Mouse (Mus musculus): ENCODE results near the gene Ikbke. TPM values are rescaled to one million over a fixed set of nuclear protein-coding genes. Genes with fewer than 3 reads are reported as not detected.

Ikbke gene
- polyA plus RNA-seq, 1 experiment = 1.5 TPM

DNA sequence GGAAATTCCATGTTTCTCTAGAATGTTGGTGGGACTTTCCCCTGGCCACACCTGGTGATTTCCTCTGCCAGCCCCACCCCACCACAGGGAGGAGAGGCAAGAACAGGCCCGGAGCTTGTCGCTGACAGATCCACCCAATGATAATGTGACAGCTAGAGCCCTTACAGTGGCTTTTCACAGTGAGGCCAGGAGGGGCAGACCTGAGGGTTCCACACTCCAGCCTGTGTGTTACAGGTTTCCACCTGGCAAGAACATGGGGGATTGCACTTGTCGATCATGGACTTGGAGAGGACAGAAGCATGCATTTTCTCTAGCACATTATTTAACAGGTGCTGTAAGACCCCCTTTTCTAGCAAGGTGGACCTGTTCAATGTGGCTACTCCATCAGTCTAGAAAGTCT is 874 bp upstream of the Ikbke start:
- H3K4me1 ChIP-seq (ENCODE audit: control insufficient read depth, insufficient read depth, low read length) = 0 out of 2 replicates have a peak, but pooled peaks cover 5% of the 10 kb centered on the region
- H3K27ac ChIP-seq (ENCODE audit: insufficient read depth, low read length) = no peak overlapping the region
- TF ChIP-seq CTCF (IDR thresholded peaks at IDR 0.05; ENCODE audit: borderline replicate concordance, insufficient read depth, low read depth, low read length) = no peak
- no peak for TF ChIP-seq POLR2A (IDR thresholded peaks at IDR 0.05; ENCODE audit: borderline replicate concordance, insufficient read depth, low read length)
- no peak overlapping the region for H3K4me3 ChIP-seq (replicated peaks; ENCODE audit: insufficient read depth, low read depth, low read length)
- 55% methylated on average over 3 of the region's 3 CpGs for WGBS
- DNase-seq = no peak
- H3K27me3 ChIP-seq (ENCODE audit: control insufficient read depth, insufficient read depth, low read length) = no peaks in the 10 kb centered on the region

DNA sequence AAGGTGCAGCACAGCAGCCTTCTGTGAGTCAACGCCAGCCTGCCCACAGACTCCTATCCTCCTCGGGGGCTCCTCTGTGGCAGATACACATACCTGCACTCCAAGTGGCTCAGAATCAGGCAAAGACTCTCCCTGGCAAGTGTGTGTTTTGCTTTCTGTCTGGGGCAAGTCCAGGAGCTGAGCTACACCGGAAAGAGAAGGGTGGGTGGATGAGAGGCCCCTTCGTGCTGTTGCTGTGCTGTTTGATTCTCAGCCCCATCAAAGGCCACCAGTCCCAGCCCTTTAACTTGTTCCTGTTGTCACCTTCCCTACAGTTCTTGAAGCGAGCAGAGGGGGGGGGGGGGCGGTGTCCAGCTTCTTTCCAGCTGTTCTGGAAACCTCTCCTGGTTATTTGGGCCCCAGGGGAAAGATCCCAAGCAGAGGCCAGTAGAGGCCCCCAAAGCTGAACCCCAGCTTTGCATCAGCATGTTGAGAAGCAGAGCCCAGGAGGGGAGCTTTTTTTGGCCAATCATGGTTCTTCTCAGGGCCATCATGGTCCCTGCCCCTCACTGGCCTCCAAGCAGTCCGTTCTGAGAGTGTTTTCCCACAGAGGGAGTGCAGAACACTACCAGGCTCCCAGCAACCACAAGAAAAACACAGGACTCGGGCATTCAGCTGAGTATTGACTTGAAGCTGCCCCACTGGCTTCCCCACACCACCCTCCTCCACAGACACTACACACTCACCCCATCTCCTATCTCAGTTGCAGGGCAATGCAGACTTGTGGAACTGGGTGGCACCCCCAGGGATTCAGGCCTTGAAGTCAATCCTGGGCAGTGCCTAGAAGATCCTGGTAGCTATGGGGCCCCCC is 575 bp downstream of the Ikbke start:
- no peak overlapping the region for H3K27ac ChIP-seq (ENCODE audit: insufficient read depth, low read length)
- no peaks in the 10 kb centered on the region for H3K27me3 ChIP-seq (ENCODE audit: control insufficient read depth, insufficient read depth, low read length)
- H3K4me3 ChIP-seq (replicated peaks; ENCODE audit: insufficient read depth, low read depth, low read length) = no peak overlapping the region
- 0 out of 2 replicates have a peak, but pooled peaks cover 5% of the 10 kb centered on the region for H3K4me1 ChIP-seq (ENCODE audit: control insufficient read depth, insufficient read depth, low read length)
- DNase-seq = no peak
- WGBS = 57% methylated on average over 8 of the region's 8 CpGs
- TF ChIP-seq POLR2A (IDR thresholded peaks at IDR 0.05; ENCODE audit: borderline replicate concordance, insufficient read depth, low read length) (no peak), CTCF (IDR thresholded peaks at IDR 0.05; ENCODE audit: borderline replicate concordance, insufficient read depth, low read depth, low read length) (no peak)

GRCm38 (mm10) chr1:131276831-131277230 is 2.6 kb downstream of the Ikbke start:
- no peak overlapping the region for H3K27ac ChIP-seq (ENCODE audit: insufficient read depth, low read length)
- no peaks in the 10 kb centered on the region for H3K4me1 ChIP-seq (ENCODE audit: control insufficient read depth, insufficient read depth, low read length)
- no peak for DNase-seq
- H3K4me3 ChIP-seq (replicated peaks; ENCODE audit: insufficient read depth, low read depth, low read length) = no peak overlapping the region
- TF ChIP-seq POLR2A (IDR thresholded peaks at IDR 0.05; ENCODE audit: borderline replicate concordance, insufficient read depth, low read length) = no peak
- TF ChIP-seq CTCF (IDR thresholded peaks at IDR 0.05; ENCODE audit: borderline replicate concordance, insufficient read depth, low read depth, low read length) = no peak
- H3K27me3 ChIP-seq (ENCODE audit: control insufficient read depth, insufficient read depth, low read length) = no peaks in the 10 kb centered on the region

DNA sequence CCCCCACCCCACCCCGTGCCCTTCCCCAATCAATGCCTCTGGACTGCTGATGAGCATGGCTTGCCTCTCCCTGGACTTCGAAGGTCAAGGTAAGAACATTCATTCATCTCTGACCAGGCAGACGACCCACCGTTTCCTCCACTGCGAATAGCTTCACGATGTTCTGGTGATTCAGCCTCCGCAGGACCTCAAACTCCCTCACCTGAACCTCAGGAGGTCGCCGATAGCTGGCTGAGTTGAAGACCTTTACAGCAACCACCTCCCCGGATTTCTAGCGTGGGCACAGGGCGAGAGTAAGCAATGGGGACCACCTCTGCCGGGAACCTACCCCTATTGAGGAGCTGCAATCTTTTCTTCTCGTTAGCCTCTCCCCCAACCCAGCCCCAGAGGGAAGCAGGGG is 3.8 kb downstream of the Ikbke start:
- H3K27me3 ChIP-seq (ENCODE audit: control insufficient read depth, insufficient read depth, low read length) = no peaks in the 10 kb centered on the region
- no peak for TF ChIP-seq POLR2A (IDR thresholded peaks at IDR 0.05; ENCODE audit: borderline replicate concordance, insufficient read depth, low read length)
- TF ChIP-seq CTCF (IDR thresholded peaks at IDR 0.05; ENCODE audit: borderline replicate concordance, insufficient read depth, low read depth, low read length) = no peak
- no peak overlapping the region for H3K4me3 ChIP-seq (replicated peaks; ENCODE audit: insufficient read depth, low read depth, low read length)
- no peak overlapping the region for H3K27ac ChIP-seq (ENCODE audit: insufficient read depth, low read length)
- no peak for DNase-seq
- H3K4me1 ChIP-seq (ENCODE audit: control insufficient read depth, insufficient read depth, low read length) = no peaks in the 10 kb centered on the region; the same call in 1 of the 2 replicates
- WGBS = 83% methylated on average over 14 of the region's 14 CpGs

DNA sequence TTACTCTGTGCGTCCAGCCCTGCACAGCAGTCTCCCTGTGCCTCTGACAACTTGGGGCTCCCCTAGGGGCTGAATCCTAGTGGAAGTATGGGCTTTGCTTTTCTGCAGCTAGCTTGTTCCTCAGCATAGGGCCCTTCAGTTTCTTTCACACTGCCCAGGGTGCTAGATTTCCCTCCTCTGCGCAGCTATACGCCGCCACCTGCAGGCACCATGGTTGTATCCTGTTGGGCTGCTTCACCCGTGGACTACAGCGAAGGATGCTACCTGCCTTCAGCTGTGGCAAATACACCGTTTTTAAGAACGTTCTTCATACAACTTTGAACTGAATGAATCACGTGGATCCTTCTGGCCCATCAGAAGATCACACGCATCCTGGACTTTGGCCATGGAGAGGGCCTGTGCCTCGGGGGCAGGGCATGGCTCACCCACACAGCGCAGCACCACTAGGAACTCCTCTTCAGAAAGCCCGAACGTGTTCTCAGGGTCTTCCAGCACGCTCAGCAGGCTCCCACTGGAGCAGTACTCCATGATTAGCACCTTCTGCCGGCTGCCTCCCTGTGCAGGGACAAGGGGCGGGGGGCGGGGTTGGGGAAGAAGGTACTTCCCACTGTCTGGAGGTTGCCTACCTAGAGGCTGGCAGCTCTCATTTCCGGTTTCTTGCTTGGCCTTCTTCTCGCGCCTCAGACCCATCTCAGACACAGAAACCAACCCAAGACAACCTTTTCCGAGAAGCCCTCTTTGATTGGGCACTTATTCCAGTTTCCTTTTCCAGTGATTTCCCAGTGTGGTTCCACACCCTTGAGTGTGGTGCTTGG is 4.5 kb downstream of the Ikbke start:
- Histone ChIP-seq H3K27me3 (ENCODE audit: control insufficient read depth, insufficient read depth, low read length) (no peaks in the 10 kb centered on the region), H3K4me1 (ENCODE audit: control insufficient read depth, insufficient read depth, low read length) (no peaks in the 10 kb centered on the region; the same call in 1 of the 2 replicates), H3K27ac (ENCODE audit: insufficient read depth, low read length) (no peak overlapping the region), H3K4me3 (replicated peaks; ENCODE audit: insufficient read depth, low read depth, low read length) (no peak overlapping the region)
- DNase-seq = no peak
- 50% methylated on average over 22 of the region's 22 CpGs for WGBS
- TF ChIP-seq POLR2A (IDR thresholded peaks at IDR 0.05; ENCODE audit: borderline replicate concordance, insufficient read depth, low read length) = no peak
- TF ChIP-seq CTCF (IDR thresholded peaks at IDR 0.05; ENCODE audit: borderline replicate concordance, insufficient read depth, low read depth, low read length) = no peak

GRCm38 (mm10) chr1:131269797-131270578 is 9.4 kb downstream of the Ikbke start:
- Histone ChIP-seq H3K27ac (ENCODE audit: insufficient read depth, low read length) (no peak overlapping the region), H3K4me3 (replicated peaks; ENCODE audit: insufficient read depth, low read depth, low read length) (no peak overlapping the region), H3K4me1 (ENCODE audit: control insufficient read depth, insufficient read depth, low read length) (no peaks in the 10 kb centered on the region; the same call in 1 of the 2 replicates), H3K27me3 (ENCODE audit: control insufficient read depth, insufficient read depth, low read length) (no peaks in the 10 kb centered on the region)
- peak; percentile 69 to 84 for DNase-seq
- peak; percentile 85 for TF ChIP-seq CTCF (IDR thresholded peaks at IDR 0.05; ENCODE audit: borderline replicate concordance, insufficient read depth, low read depth, low read length)
- TF ChIP-seq POLR2A (IDR thresholded peaks at IDR 0.05; ENCODE audit: borderline replicate concordance, insufficient read depth, low read length) = no peak
- WGBS = 31% methylated on average over 22 of the region's 22 CpGs

- WGBS = 87% methylated on average over 10 of the region's 10 CpGs
- Histone ChIP-seq H3K4me3 (replicated peaks; ENCODE audit: insufficient read depth, low read depth, low read length) (no peak overlapping the region), H3K4me1 (ENCODE audit: control insufficient read depth, insufficient read depth, low read length) (no peaks in the 10 kb centered on the region; the same call in 1 of the 2 replicates), H3K27ac (ENCODE audit: insufficient read depth, low read length) (no peak overlapping the region), H3K27me3 (ENCODE audit: control insufficient read depth, insufficient read depth, low read length) (no peaks in the 10 kb centered on the region)
- DNase-seq = no peak
- TF ChIP-seq POLR2A (IDR thresholded peaks at IDR 0.05; ENCODE audit: borderline replicate concordance, insufficient read depth, low read length) = no peak
These were observed 10.6 kb downstream of the Ikbke start for GRCm38 (mm10) chr1:131268776-131269175.
